Mouse (Mus musculus): ENCODE measurements at regions not wholly inside any gene's neighbourhood (a gene's known extent, or its start where the extent isn't known, plus 50 kb on each side); places are given as distances from the start of the nearest gene placed in this dataset.

DNA sequence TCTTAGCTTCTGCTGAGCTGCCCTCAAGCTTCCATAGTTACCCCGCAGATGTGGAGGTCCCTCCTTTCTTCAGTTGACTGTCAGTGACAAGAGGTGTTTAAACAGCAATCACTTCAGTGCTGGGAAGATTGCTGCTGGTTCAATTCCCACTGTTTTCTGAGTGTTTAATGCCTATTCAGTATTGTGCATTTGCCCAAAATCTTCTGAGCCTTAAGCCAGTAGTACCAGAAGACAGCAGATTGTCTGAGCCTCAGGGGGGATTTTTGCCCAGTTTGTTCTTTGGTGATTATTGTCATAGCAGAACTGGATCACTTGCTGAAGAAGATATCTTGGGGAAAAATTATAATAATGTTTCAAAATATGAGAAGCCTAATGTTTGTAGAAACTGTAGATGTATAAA, 135.3 kb upstream of the Zfand5 start:
- TF ChIP-seq POLR2A (IDR thresholded peaks at IDR 0.05; ENCODE audit: borderline replicate concordance, extremely low read depth, low read depth, low read length) = no peak
- TF ChIP-seq CTCF (IDR thresholded peaks at IDR 0.05; ENCODE audit: insufficient read depth, low read length) = no peak

Measured in lung, adult 2 months (tissue).